Mouse (Mus musculus) neural tube, embryonic 11.5 days (tissue): Measurements from ENCODE around the gene Tm4sf20. TPM values are rescaled to one million over a fixed set of nuclear protein-coding genes. Genes with fewer than 3 reads are reported as not detected.

Experiments
- ATAC-seq: fragments of 200-750 bp; cut with Nextera tagmentation; 2 replicates; pipeline ENCODE4 v1.8.0; 2017; ENCODE audit warnings: moderate number of reproducible peaks, mild to moderate bottlenecking, moderate TSS enrichment, moderate library complexity; ENCODE audit not compliant: insufficient read depth, low FRiP score, low TSS enrichment
- DNase-seq: peaks from one replicate; pipeline ENCODE4 v3.0.0-alpha.2; 2015; ENCODE audit warnings: low spot score
- H3K27ac ChIP-seq: fragments of 300-500 bp; sonication (generic); 2 replicates; pipeline ENCODE4 v1.5.1; 2014; ENCODE audit warnings: low read depth, mild to moderate bottlenecking, low read length
- H3K27me3 ChIP-seq: fragments of 300-500 bp; sonication (generic); 2 replicates; pipeline ENCODE4 v1.6.1; 2014; ENCODE audit warnings: mild to moderate bottlenecking, low read length, mixed read lengths; ENCODE audit not compliant: control insufficient read depth, insufficient read depth
- H3K36me3 ChIP-seq: fragments of 300-500 bp; sonication (generic); 2 replicates; pipeline ENCODE4 v1.6.1; 2014; ENCODE audit warnings: mild to moderate bottlenecking, low read length, moderate library complexity, mixed read lengths; ENCODE audit not compliant: control insufficient read depth, insufficient read depth
- H3K4me1 ChIP-seq: fragments of 300-500 bp; sonication (generic); 2 replicates; pipeline ENCODE4 v1.6.1; 2014; ENCODE audit warnings: low read length, mixed read lengths; ENCODE audit not compliant: control insufficient read depth, insufficient read depth
- H3K4me2 ChIP-seq: fragments of 300-500 bp; sonication (generic); 2 replicates; pipeline ENCODE4 v1.6.1; 2014; ENCODE audit warnings: low read depth, mild to moderate bottlenecking, moderate library complexity
- H3K4me3 ChIP-seq: fragments of 300-500 bp; sonication (generic); 2 replicates; pipeline ENCODE4 v1.5.1; 2014; ENCODE audit warnings: low read depth, low read length
- H3K9ac ChIP-seq: fragments of 300-500 bp; sonication (generic); 2 replicates; pipeline ENCODE4 v1.6.1; 2014; ENCODE audit warnings: mild to moderate bottlenecking, low read length
- H3K9me3 ChIP-seq: fragments of 300-500 bp; sonication (generic); 2 replicates; pipeline ENCODE4 v1.6.1; 2016; ENCODE audit warnings: low read length; ENCODE audit not compliant: control insufficient read depth
- WGBS: fragments of 180-500 bp; shearing (Covaris S2); extraction: QIAGEN DNeasy Blood & Tissue Kit; methylation state at CpG from one replicate; pipeline ENCODE4 v1.1.7; 2014; 5-methylcytosine and 5-hydroxymethylcytosine counted together
- polyA plus RNA-seq: library from polyadenylated mRNA; unstranded; fragments of >200 nt; fragmentation: Nextera tagmentation; extraction: Ambion mirVana; gene quantifications from 2 replicates; pipeline ENCODE4 v1.2.1, GENCODE M21; 2014

Tm4sf20 gene
- polyA plus RNA-seq, 1 experiment from 2014 or later, result 0.28 TPM

DNA sequence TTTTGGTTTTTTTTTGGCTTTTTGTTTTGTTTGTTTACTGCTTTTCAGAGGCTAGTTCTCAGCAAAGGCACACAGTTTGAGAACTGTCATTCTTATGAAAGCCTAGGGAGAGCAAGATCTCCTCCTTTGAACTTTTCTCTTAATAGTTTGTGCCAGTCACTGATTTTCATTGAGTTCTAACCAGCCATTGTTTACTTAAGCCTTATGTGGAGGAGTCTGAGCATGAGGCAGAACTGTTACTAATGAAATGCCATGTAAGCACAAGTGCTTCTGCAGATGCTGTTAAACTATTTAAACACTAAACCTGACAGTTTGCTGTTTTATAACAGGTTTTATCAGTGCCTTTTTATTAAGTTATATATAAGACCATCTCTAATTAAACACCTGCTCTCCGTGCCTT, 30.2 kb downstream of the Tm4sf20 start:
- Histone ChIP-seq H3K4me2 (no peak overlapping the region), H3K27ac (no peak overlapping the region)
- WGBS, result 96% methylated on average over 1 of the region's 1 CpGs

DNA sequence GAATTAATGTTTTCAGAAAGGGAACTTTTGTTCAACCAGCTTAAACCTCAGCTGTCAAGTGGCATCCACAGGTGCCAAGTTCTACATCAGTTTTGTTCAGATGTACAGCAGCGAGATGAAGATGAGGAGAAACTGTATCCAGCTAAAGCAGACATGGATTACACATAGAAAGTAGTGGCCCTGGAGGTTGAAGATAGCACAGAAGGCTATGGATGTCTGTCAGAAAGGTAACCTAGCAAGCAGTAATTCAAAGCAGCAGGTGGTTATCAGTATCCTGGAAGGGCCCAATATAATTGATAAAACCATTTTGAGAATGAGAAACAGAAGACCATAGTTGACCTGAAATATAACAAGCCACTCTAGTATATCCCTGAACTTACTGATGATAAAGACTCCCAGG, 34.9 kb downstream of the Tm4sf20 start:
- Histone ChIP-seq H3K27ac (no peak overlapping the region), H3K27me3 (no peaks in the 10 kb centered on the region), H3K4me2 (no peak overlapping the region), H3K9me3 (no peaks in the 10 kb centered on the region), H3K4me3 (no peak overlapping the region), H3K4me1 (no peaks in the 10 kb centered on the region), H3K9ac (no peak overlapping the region), H3K36me3 (peaks cover 8% of the 10 kb centered on the region)
- WGBS, result 100% methylated on average over 1 of the region's 1 CpGs
- ATAC-seq, result no peak
- no peak for DNase-seq

More for the DNA sequence above, 30.2 kb downstream of the Tm4sf20 start:
- ATAC-seq, result no peak
- no peaks in the 10 kb centered on the region for H3K27me3 ChIP-seq
- peaks cover 4% of the 10 kb centered on the region; the same call in 1 of the 2 replicates for H3K36me3 ChIP-seq
- no peaks in the 10 kb centered on the region for H3K4me1 ChIP-seq
- no peak overlapping the region for H3K9ac ChIP-seq
- no peak for DNase-seq
- H3K9me3 ChIP-seq, result no peaks in the 10 kb centered on the region
- no peak overlapping the region for H3K4me3 ChIP-seq

DNA sequence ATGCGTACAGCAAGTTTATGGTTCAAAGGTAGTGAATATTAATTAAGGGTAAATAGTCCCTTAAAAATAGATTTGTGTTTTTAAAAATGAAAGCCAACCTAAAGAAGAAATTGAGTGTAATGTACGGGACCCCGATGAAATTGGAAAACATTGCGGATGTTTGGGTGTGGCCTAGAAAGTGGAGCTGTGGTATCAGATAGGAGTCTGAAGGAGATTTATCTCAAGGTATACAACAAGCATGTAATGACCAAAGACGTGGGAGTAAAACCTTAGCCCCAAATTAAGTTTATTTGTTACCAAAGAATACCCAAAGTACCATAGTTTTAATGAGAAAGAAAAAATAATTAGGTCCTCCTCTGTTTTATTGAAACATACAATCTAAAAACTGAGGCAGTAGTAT, 41.8 kb downstream of the Tm4sf20 start:
- H3K4me3 ChIP-seq, result no peak overlapping the region
- no peaks in the 10 kb centered on the region; the same call in 1 of the 2 replicates for H3K36me3 ChIP-seq
- peaks cover 4% of the 10 kb centered on the region for H3K4me1 ChIP-seq
- H3K9me3 ChIP-seq, result no peaks in the 10 kb centered on the region
- WGBS, result 92% methylated on average over 5 of the region's 5 CpGs
- no peaks in the 10 kb centered on the region for H3K27me3 ChIP-seq
- ATAC-seq, result no peak
- H3K27ac ChIP-seq, result no peak overlapping the region
- H3K9ac ChIP-seq, result no peak overlapping the region
- H3K4me2 ChIP-seq, result no peak overlapping the region
- DNase-seq, result no peak

DNA sequence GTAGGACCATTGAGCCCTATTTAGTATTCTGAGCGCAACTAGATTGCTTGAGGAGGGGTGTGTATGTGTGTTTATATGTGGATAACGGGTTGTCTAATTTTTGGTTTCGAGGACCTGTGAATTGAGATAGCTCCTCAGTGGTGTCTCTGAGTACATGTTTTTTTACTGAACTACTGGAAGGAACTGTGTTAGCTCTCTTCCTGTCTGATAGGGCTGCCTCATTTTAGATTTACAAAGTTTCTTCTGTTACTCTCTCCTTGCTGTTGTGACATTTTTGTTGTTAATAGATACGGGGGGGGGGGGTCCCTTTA, 42.4 kb downstream of the Tm4sf20 start:
- Histone ChIP-seq H3K9ac (peak overlapping the region; percentile 94), H3K27me3 (no peaks in the 10 kb centered on the region), H3K4me1 (peaks cover 4% of the 10 kb centered on the region), H3K9me3 (no peaks in the 10 kb centered on the region), H3K36me3 (no peaks in the 10 kb centered on the region; the same call in 1 of the 2 replicates), H3K4me3 (peak overlapping the region; percentile 85), H3K27ac (no peak overlapping the region), H3K4me2 (peak overlapping the region; percentile 87)
- DNase-seq (no peak), ATAC-seq (no peak)
- 60% methylated on average over 4 of the region's 4 CpGs for WGBS

DNA sequence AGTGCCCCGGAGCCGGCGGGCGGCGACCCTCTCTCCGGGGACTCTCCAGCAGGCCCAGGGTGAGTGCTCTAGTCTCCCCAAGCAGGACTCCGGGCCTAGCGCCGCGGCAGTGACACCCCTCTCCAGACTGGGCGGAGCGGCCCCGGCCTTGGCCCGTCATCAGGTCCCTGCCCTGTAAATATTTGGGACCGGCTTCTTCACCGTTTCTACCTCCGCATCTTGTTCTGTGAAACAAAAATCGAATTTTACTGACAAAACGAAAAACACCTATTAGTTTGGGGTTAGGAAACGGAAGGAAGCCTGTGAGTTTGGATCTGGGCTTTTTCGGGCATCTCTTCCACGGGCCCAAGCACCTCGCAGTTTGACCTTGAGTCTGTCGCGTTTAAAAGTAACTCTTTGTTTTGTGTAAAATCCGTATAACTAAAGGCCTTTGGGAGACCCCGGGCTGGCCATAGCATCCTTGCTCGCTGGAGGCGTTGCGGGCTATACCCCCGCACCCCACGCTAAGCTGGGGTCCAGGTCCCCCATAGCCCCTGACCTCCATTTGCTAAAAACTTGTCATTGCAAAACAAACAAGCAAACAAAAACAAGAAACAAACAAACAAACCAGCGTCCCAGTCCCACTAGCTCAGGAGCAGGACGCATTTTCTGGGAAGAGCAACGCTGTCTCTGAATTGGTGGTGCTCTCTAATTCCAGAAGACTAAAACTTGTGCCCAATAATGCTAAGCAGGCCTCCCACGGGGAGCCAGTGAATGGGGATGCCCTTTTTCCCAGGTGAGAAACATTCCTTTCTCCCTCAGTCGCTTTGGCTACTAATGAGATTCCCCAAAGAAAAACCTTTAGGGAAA, 43.0 kb downstream of the Tm4sf20 start:
- ATAC-seq (peak; percentile 94), DNase-seq (no peak)
- H3K36me3 ChIP-seq, result no peaks in the 10 kb centered on the region; the same call in 1 of the 2 replicates
- H3K27me3 ChIP-seq, result no peaks in the 10 kb centered on the region
- no peak overlapping the region for H3K27ac ChIP-seq
- peak overlapping the region; percentile 85 for H3K4me3 ChIP-seq
- peak overlapping the region; percentile 87 for H3K4me2 ChIP-seq
- peaks cover 4% of the 10 kb centered on the region for H3K4me1 ChIP-seq
- peak overlapping the region; percentile 94 for H3K9ac ChIP-seq
- no peaks in the 10 kb centered on the region for H3K9me3 ChIP-seq
- WGBS, result 2% methylated on average over 37 of the region's 37 CpGs

DNA sequence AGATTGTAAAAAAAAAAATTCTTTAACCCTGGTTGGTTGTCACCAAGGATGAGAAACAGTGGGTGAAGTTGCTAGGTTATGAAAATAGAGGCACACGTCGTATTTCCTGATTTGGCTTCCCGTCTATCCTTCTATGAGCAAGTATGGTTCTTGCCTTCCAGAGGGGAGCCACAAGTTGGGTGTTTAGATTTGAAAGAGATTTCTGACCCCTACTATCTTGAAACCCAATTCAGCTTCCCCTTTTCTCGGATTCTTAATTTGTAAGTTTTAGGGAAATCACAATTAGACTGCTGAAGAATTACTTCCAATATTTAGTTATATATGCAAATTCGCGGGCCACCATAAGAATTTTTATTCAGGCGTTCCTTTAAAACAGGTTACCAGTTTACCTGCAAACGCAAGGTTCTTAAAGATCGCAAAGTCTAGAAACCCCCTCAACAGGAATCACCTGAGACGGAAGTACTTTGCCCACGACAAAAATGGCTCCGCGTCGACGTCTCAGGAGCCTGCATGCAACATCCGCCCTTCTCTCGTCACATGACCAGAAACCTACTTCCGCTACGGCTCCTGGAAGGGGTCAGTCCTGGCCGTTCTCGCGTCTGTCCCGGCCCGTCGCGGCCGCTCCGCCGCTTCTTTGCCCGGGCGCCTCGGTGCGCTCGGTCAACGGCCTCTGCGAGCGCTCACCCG, 43.8 kb downstream of the Tm4sf20 start, which contains the start of gene Mff:
Gene Mff, plus strand, starts transcription at position 552 of the 687 bp plus-strand sequence.
- no peaks in the 10 kb centered on the region for H3K36me3 ChIP-seq
- ATAC-seq (peak; percentile 99), DNase-seq (peak; percentile 91)
- H3K27me3 ChIP-seq, result no peaks in the 10 kb centered on the region
- H3K4me1 ChIP-seq, result peaks cover 4% of the 10 kb centered on the region
- peak within 1 kb of the TSS; percentile 94 for H3K9ac ChIP-seq
- H3K4me3 ChIP-seq, result peak within 1 kb of the TSS; percentile 85
- WGBS, result 10% methylated on average over 38 of the region's 38 CpGs
- peak within 1 kb of the TSS; percentile 87 for H3K4me2 ChIP-seq
- no peaks in the 10 kb centered on the region for H3K9me3 ChIP-seq
- H3K27ac ChIP-seq, result no peak within 1 kb of the TSS

DNA sequence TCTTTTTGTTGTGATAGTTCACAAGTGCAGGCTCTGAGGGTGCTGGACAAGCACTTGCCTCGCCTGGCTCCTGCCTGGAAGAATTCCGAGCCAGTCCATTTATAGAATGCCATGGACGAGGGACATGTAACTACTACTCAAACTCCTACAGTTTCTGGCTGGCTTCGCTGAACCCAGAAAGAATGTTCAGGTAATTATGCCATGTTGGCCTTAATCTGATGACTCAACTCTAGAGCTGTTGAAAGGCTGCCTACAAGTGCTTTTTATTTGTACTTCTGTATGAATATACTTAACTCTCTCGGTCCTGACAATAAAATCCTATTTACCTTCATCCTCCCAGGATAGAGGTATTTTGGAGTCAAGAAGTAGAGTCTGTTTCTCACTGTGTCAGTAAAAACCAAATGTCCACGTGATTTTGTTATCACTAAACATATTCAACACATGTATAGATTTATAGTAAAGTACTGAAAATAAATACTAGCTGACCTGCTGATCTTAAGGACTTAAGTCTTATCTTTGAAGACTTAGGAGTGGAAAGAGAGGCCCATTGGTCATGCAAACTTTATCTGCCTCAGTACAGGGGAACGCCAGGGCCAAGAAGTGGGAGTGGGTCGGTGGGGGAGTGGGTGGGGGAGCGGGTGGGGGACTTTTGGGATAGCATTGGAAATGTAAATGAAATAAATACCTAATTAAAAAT, 50.3 kb downstream of the Tm4sf20 start:
- Histone ChIP-seq H3K27ac (no peak overlapping the region), H3K36me3 (no peaks in the 10 kb centered on the region), H3K27me3 (no peaks in the 10 kb centered on the region), H3K4me3 (no peak overlapping the region), H3K4me1 (no peaks in the 10 kb centered on the region), H3K4me2 (no peak overlapping the region), H3K9ac (no peak overlapping the region), H3K9me3 (no peaks in the 10 kb centered on the region)
- 81% methylated on average over 9 of the region's 9 CpGs for WGBS
- DNase-seq (no peak), ATAC-seq (no peak)
